Mouse (Mus musculus): Measurements from ENCODE around the gene Rimbp3.

Gene Rimbp3

GRCm38 (mm10) chr16:17261341-17261740 is 52.9 kb downstream of the Rimbp3 start:
- DNase-seq = no peak
